Mouse (Mus musculus) midbrain, embryonic 10.5 days (tissue): ENCODE measurements around the gene Olfr519. TPM values are rescaled to one million over a fixed set of nuclear protein-coding genes. Genes with fewer than 3 reads are reported as not detected.

Experiments
- DNase-seq: peaks from one replicate; pipeline ENCODE4 v3.0.0-alpha.2; 2017; ENCODE audit warnings: low spot score
- H3K27ac ChIP-seq: fragments of 300-500 bp; sonication (generic); replicated peaks from 2 replicates; pipeline ENCODE4 v1.5.1; 2016; ENCODE audit warnings: mild to moderate bottlenecking
- H3K27me3 ChIP-seq: fragments of 300-500 bp; sonication (generic); 2 replicates; pipeline ENCODE4 v1.6.1; 2016; ENCODE audit warnings: low read depth, mild to moderate bottlenecking; ENCODE audit not compliant: poor library complexity, severe bottlenecking
- H3K36me3 ChIP-seq: fragments of 300-500 bp; sonication (generic); 2 replicates; pipeline ENCODE4 v1.6.1; 2016; ENCODE audit warnings: mild to moderate bottlenecking, moderate library complexity
- H3K4me1 ChIP-seq: fragments of 300-500 bp; sonication (generic); 2 replicates; pipeline ENCODE4 v1.6.1; 2016
- H3K4me3 ChIP-seq: fragments of 300-500 bp; sonication (generic); 2 replicates; pipeline ENCODE4 v1.5.1; 2016; ENCODE audit warnings: mild to moderate bottlenecking, moderate library complexity
- H3K9me3 ChIP-seq: fragments of 300-500 bp; sonication (generic); replicated peaks from 2 replicates; pipeline ENCODE4 v1.6.1; 2016; ENCODE audit warnings: mild to moderate bottlenecking
- WGBS: fragments of 180-500 bp; shearing (Covaris S2); methylation state at CpG from one replicate; pipeline ENCODE4 v1.1.7; 2016; 5-methylcytosine and 5-hydroxymethylcytosine counted together
- polyA plus RNA-seq: library from polyadenylated mRNA; unstranded; fragments of >200 nt; fragmentation: Nextera tagmentation; extraction: Ambion mirVana; gene quantifications from 2 replicates; pipeline ENCODE4 v1.2.1, GENCODE M21; 2016

Olfr519 gene
- polyA plus RNA-seq, 1 experiment from 2014 or later, result not detected

- no peak for DNase-seq
- 78% methylated on average over 2 of the region's 2 CpGs for WGBS
- Histone ChIP-seq H3K4me1 (no peaks in the 10 kb centered on the region), H3K27ac (no peak within 1 kb of the TSS), H3K4me3 (no peak within 1 kb of the TSS), H3K9me3 (no peaks in the 10 kb centered on the region), H3K27me3 (no peaks in the 10 kb centered on the region), H3K36me3 (no peaks in the 10 kb centered on the region)
These were observed 21.9 kb downstream of the Olfr519 start, which contains the start of gene Olfr517 for GRCm38 (mm10) chr7:108872279-108872678. Olfr517 (minus strand) TSS chr7:108872379.

DNA sequence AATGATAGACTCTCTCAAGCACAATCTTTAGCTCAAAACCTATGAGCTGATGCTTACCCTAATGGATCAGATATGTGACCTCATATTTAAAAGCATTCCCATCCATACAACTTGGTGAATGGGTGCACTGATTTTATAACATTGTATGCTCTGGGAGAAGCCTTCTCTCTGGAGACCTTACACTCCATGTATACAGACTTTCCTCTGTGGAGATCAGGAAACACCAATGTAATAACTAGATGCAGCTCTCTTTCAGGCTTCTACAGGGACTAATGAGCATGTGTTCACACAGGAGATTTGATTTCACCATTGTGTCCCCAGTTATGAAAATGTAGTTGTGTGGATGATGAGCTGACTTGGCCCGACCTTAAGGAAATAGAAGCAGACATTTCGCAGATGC is 43.8 kb downstream of the Olfr519 start, which contains the start of gene Olfr516:
Olfr516 (minus strand) TSS at position 101 of the 400 bp plus-strand sequence.
- Histone ChIP-seq H3K27me3 (no peaks in the 10 kb centered on the region), H3K4me3 (no peak within 1 kb of the TSS), H3K4me1 (no peaks in the 10 kb centered on the region), H3K9me3 (0 out of 2 replicates have a peak, but pooled peaks cover 3% of the 10 kb centered on the region), H3K36me3 (no peaks in the 10 kb centered on the region), H3K27ac (no peak within 1 kb of the TSS)
- no peak for DNase-seq
- WGBS, result 84% methylated on average over 2 of the region's 2 CpGs

Other genes starting within 250 kb of the Olfr519 start
- not detected in 2 replicates for gene Olfr509, start 242.5 kb downstream of the Olfr519 start, polyA plus RNA-seq
- not detected in 2 replicates for gene Olfr510, start 228.0 kb downstream of the Olfr519 start, polyA plus RNA-seq
- not detected in 2 replicates for gene Olfr512, start 181.1 kb downstream of the Olfr519 start, polyA plus RNA-seq
- not detected in 2 replicates for gene Olfr513, start 143.4 kb downstream of the Olfr519 start, polyA plus RNA-seq
- gene Olfr514, start 68.4 kb downstream of the Olfr519 start, polyA plus RNA-seq, result not detected in 2 replicates
- gene Olfr516, start 43.9 kb downstream of the Olfr519 start, polyA plus RNA-seq, result not detected in 2 replicates
- not detected in 2 replicates for gene Olfr517, start 22.0 kb downstream of the Olfr519 start, polyA plus RNA-seq
- not detected in 2 replicates for gene Olfr518, start 9.4 kb downstream of the Olfr519 start, polyA plus RNA-seq
- gene Nlrp10, start 35.8 kb upstream of the Olfr519 start, polyA plus RNA-seq, result not detected in 2 replicates
- gene Eif3f, start 40.0 kb upstream of the Olfr519 start, polyA plus RNA-seq, result 75.4 and 76.0 TPM in 2 replicates
- gene Tub, start 55.9 kb upstream of the Olfr519 start, polyA plus RNA-seq, result 5.4 and 8.9 TPM in 2 replicates
- 19.8 and 23.4 TPM in 2 replicates for gene Ric3, start 188.9 kb upstream of the Olfr519 start, polyA plus RNA-seq